Mouse (Mus musculus): ENCODE data around the gene Mapk8ip1. TPM values are rescaled to one million over a fixed set of nuclear protein-coding genes. Genes with fewer than 3 reads are reported as not detected.

Gene Mapk8ip1
- total and polyA plus RNA-seq, 2 experiments, result 0.65 to 1.6 TPM

GRCm38 (mm10) chr2:92442419-92443001 lies 41.4 kb upstream of the Mapk8ip1 start:
- Histone ChIP-seq H3K27ac (replicated peaks; ENCODE audit: insufficient read depth, low read depth, low read length) (no peak overlapping the region), H3K4me1 (ENCODE audit: control insufficient read depth, insufficient read depth, low read length) (peaks cover 26% of the 10 kb centered on the region), H3K36me3 (ENCODE audit: control insufficient read depth, insufficient read depth, low read length) (no peaks in the 10 kb centered on the region), H3K27me3 (ENCODE audit: control insufficient read depth, insufficient read depth, low read length) (no peaks in the 10 kb centered on the region), H3K79me2 (ENCODE audit: control insufficient read depth, insufficient read depth, low read length) (no peaks in the 10 kb centered on the region), H3K9ac (ENCODE audit: low read depth, low read length) (no peak overlapping the region), H3K4me3 (ENCODE audit: insufficient read depth, low read depth, low read length) (no peak overlapping the region)
- DNase-seq (ENCODE audit: extremely low read depth, low read depth, low spot score), result no peak
- 83% methylated on average over 12 of the region's 12 CpGs for WGBS
- TF ChIP-seq POLR2A (IDR thresholded peaks at IDR 0.05; ENCODE audit: extremely low read depth, insufficient read depth, low read length) (no peak), CTCF (IDR thresholded peaks at IDR 0.05; ENCODE audit: low read depth, low read length) (no peak)

GRCm38 (mm10) chr2:92440432-92440831 lies 39.4 kb upstream of the Mapk8ip1 start:
- H3K27me3 ChIP-seq (ENCODE audit: control insufficient read depth, insufficient read depth, low read length), result no peaks in the 10 kb centered on the region
- TF ChIP-seq CTCF (IDR thresholded peaks at IDR 0.05; ENCODE audit: low read depth, low read length) (no peak), POLR2A (IDR thresholded peaks at IDR 0.05; ENCODE audit: extremely low read depth, insufficient read depth, low read length) (no peak)
- peaks cover 19% of the 10 kb centered on the region for H3K4me1 ChIP-seq (ENCODE audit: control insufficient read depth, insufficient read depth, low read length)

GRCm38 (mm10) chr2:92438567-92438966 lies 37.5 kb upstream of the Mapk8ip1 start:
- no peak overlapping the region for H3K27ac ChIP-seq (replicated peaks; ENCODE audit: insufficient read depth, low read depth, low read length)
- H3K4me3 ChIP-seq (ENCODE audit: insufficient read depth, low read depth, low read length), result no peak overlapping the region
- no peaks in the 10 kb centered on the region for H3K27me3 ChIP-seq (ENCODE audit: control insufficient read depth, insufficient read depth, low read length)
- no peak for TF ChIP-seq POLR2A (IDR thresholded peaks at IDR 0.05; ENCODE audit: extremely low read depth, insufficient read depth, low read length)
- TF ChIP-seq CTCF (IDR thresholded peaks at IDR 0.05; ENCODE audit: low read depth, low read length), result no peak
- H3K4me1 ChIP-seq (ENCODE audit: control insufficient read depth, insufficient read depth, low read length), result peaks cover 12% of the 10 kb centered on the region
- 70% methylated on average over 3 of the region's 3 CpGs for WGBS
- no peak overlapping the region for H3K9ac ChIP-seq (ENCODE audit: low read depth, low read length)
- DNase-seq (ENCODE audit: extremely low read depth, low read depth, low spot score), result no peak
- no peaks in the 10 kb centered on the region for H3K36me3 ChIP-seq (ENCODE audit: control insufficient read depth, insufficient read depth, low read length)
- peaks cover 2% of the 10 kb centered on the region; the same call in 1 of the 2 replicates for H3K79me2 ChIP-seq (ENCODE audit: control insufficient read depth, insufficient read depth, low read length)

More at GRCm38 (mm10) chr2:92440432-92440831, 39.4 kb upstream of the Mapk8ip1 start:
- H3K27ac ChIP-seq (replicated peaks; ENCODE audit: insufficient read depth, low read depth, low read length), result no peak overlapping the region
- H3K79me2 ChIP-seq (ENCODE audit: control insufficient read depth, insufficient read depth, low read length), result no peaks in the 10 kb centered on the region
- H3K4me3 ChIP-seq (ENCODE audit: insufficient read depth, low read depth, low read length), result no peak overlapping the region
- no peak for DNase-seq (ENCODE audit: extremely low read depth, low read depth, low spot score)
- WGBS, result 72% methylated on average over 6 of the region's 6 CpGs
- H3K36me3 ChIP-seq (ENCODE audit: control insufficient read depth, insufficient read depth, low read length), result no peaks in the 10 kb centered on the region
- H3K9ac ChIP-seq (ENCODE audit: low read depth, low read length), result no peak overlapping the region

GRCm38 (mm10) chr2:92437875-92438274 lies 36.8 kb upstream of the Mapk8ip1 start:
- peaks cover 3% of the 10 kb centered on the region; the same call in 1 of the 2 replicates for H3K79me2 ChIP-seq (ENCODE audit: control insufficient read depth, insufficient read depth, low read length)
- 2% methylated on average over 5 of the region's 5 CpGs for WGBS
- no peak for TF ChIP-seq POLR2A (IDR thresholded peaks at IDR 0.05; ENCODE audit: extremely low read depth, insufficient read depth, low read length)
- TF ChIP-seq CTCF (IDR thresholded peaks at IDR 0.05; ENCODE audit: low read depth, low read length), result peak; percentile 61
- peak overlapping the region; percentile 39; the same call in 1 of the 2 replicates for H3K9ac ChIP-seq (ENCODE audit: low read depth, low read length)
- H3K27ac ChIP-seq (replicated peaks; ENCODE audit: insufficient read depth, low read depth, low read length), result peak overlapping the region; percentile 49
- no peaks in the 10 kb centered on the region for H3K27me3 ChIP-seq (ENCODE audit: control insufficient read depth, insufficient read depth, low read length)
- DNase-seq (ENCODE audit: extremely low read depth, low read depth, low spot score), result peak; percentile 85
- peaks cover 8% of the 10 kb centered on the region for H3K4me1 ChIP-seq (ENCODE audit: control insufficient read depth, insufficient read depth, low read length)
- H3K36me3 ChIP-seq (ENCODE audit: control insufficient read depth, insufficient read depth, low read length), result no peaks in the 10 kb centered on the region
- H3K4me3 ChIP-seq (ENCODE audit: insufficient read depth, low read depth, low read length), result peak overlapping the region; percentile 24; the same call in 1 of the 2 replicates

GRCm38 (mm10) chr2:92437366-92437765 lies 36.3 kb upstream of the Mapk8ip1 start:
- peaks cover 3% of the 10 kb centered on the region; the same call in 1 of the 2 replicates for H3K79me2 ChIP-seq (ENCODE audit: control insufficient read depth, insufficient read depth, low read length)
- no peak overlapping the region for H3K9ac ChIP-seq (ENCODE audit: low read depth, low read length)
- 17% methylated on average over 4 of the region's 4 CpGs for WGBS
- H3K27me3 ChIP-seq (ENCODE audit: control insufficient read depth, insufficient read depth, low read length), result no peaks in the 10 kb centered on the region
- no peak overlapping the region for H3K4me3 ChIP-seq (ENCODE audit: insufficient read depth, low read depth, low read length)
- H3K27ac ChIP-seq (replicated peaks; ENCODE audit: insufficient read depth, low read depth, low read length), result no peak overlapping the region
- no peaks in the 10 kb centered on the region for H3K36me3 ChIP-seq (ENCODE audit: control insufficient read depth, insufficient read depth, low read length)
- no peak for DNase-seq (ENCODE audit: extremely low read depth, low read depth, low spot score)
- H3K4me1 ChIP-seq (ENCODE audit: control insufficient read depth, insufficient read depth, low read length), result peaks cover 8% of the 10 kb centered on the region
- TF ChIP-seq POLR2A (IDR thresholded peaks at IDR 0.05; ENCODE audit: extremely low read depth, insufficient read depth, low read length) (no peak), CTCF (IDR thresholded peaks at IDR 0.05; ENCODE audit: low read depth, low read length) (no peak)

GRCm38 (mm10) chr2:92435023-92435422 lies 34.0 kb upstream of the Mapk8ip1 start:
- no peaks in the 10 kb centered on the region for H3K27me3 ChIP-seq (ENCODE audit: control insufficient read depth, insufficient read depth, low read length)
- peaks cover 13% of the 10 kb centered on the region for H3K4me1 ChIP-seq (ENCODE audit: control insufficient read depth, insufficient read depth, low read length)
- H3K79me2 ChIP-seq (ENCODE audit: control insufficient read depth, insufficient read depth, low read length), result peaks cover 15% of the 10 kb centered on the region
- 63% methylated on average over 6 of the region's 6 CpGs for WGBS
- H3K27ac ChIP-seq (replicated peaks; ENCODE audit: insufficient read depth, low read depth, low read length), result no peak overlapping the region
- no peak overlapping the region for H3K4me3 ChIP-seq (ENCODE audit: insufficient read depth, low read depth, low read length)
- no peaks in the 10 kb centered on the region for H3K36me3 ChIP-seq (ENCODE audit: control insufficient read depth, insufficient read depth, low read length)
- TF ChIP-seq CTCF (IDR thresholded peaks at IDR 0.05; ENCODE audit: low read depth, low read length) (no peak), POLR2A (IDR thresholded peaks at IDR 0.05; ENCODE audit: extremely low read depth, insufficient read depth, low read length) (no peak)
- H3K9ac ChIP-seq (ENCODE audit: low read depth, low read length), result no peak overlapping the region
- no peak for DNase-seq (ENCODE audit: extremely low read depth, low read depth, low spot score)
